Mouse (Mus musculus): ENCODE measurements at regions not wholly inside any gene's neighbourhood (a gene's known extent, or its start where the extent isn't known, plus 50 kb on each side); places are given as distances from the start of the nearest gene placed in this dataset.

- TF ChIP-seq POLR2A (IDR thresholded peaks at IDR 0.05; ENCODE audit: borderline replicate concordance, extremely low read depth, insufficient read depth, insufficient read length, poor library complexity, severe bottlenecking) (no peak), CTCF (IDR thresholded peaks at IDR 0.05; ENCODE audit: borderline replicate concordance, extremely low read depth, insufficient read depth, insufficient read length) (no peak)
Measured at GRCm38 (mm10) chr15:64613503-64613902, 204.0 kb upstream of the Gm21798 start.

Data from brain, embryonic 14.5 days (tissue).